Mouse (Mus musculus) lung, embryonic 14.5 days (tissue): ENCODE data around the gene Pisd. TPM values are rescaled to one million over a fixed set of nuclear protein-coding genes. Genes with fewer than 3 reads are reported as not detected.
A peak's percentile ranks its signal among the peaks of the same experiment; 100 is the strongest.

Source experiments
- ATAC-seq: fragments of 200-750 bp; cut with Nextera tagmentation; 2 replicates; pipeline ENCODE4 v1.8.0; 2017; ENCODE audit warnings: mild to moderate bottlenecking, moderate TSS enrichment, moderate library complexity; ENCODE audit not compliant: insufficient read depth
- DNase-seq: peaks from one replicate; pipeline ENCODE4 v3.0.0-alpha.2; 2015
- H3K27ac ChIP-seq: fragments of 300-500 bp; sonication (generic); 2 replicates; pipeline ENCODE4 v1.5.1; 2014; ENCODE audit warnings: low read depth, mild to moderate bottlenecking, moderate library complexity
- H3K27me3 ChIP-seq: fragments of 300-500 bp; sonication (generic); 2 replicates; pipeline ENCODE4 v1.6.1; 2014; ENCODE audit warnings: low read length, control low read depth; ENCODE audit not compliant: insufficient read depth
- H3K36me3 ChIP-seq: fragments of 300-500 bp; sonication (generic); 2 replicates; pipeline ENCODE4 v1.6.1; 2014; ENCODE audit warnings: control low read depth; ENCODE audit not compliant: insufficient read depth
- H3K4me1 ChIP-seq: fragments of 300-500 bp; sonication (generic); 2 replicates; pipeline ENCODE4 v1.6.1; 2014; ENCODE audit warnings: antibody characterized with exemption, control low read depth; ENCODE audit not compliant: insufficient read depth
- H3K4me2 ChIP-seq: fragments of 300-500 bp; sonication (generic); 2 replicates; pipeline ENCODE4 v1.6.1; 2014; ENCODE audit warnings: mild to moderate bottlenecking
- H3K4me3 ChIP-seq: fragments of 300-500 bp; sonication (generic); 2 replicates; pipeline ENCODE4 v1.5.1; 2014; ENCODE audit warnings: low read depth, low read length
- H3K9ac ChIP-seq: fragments of 300-500 bp; sonication (generic); 2 replicates; pipeline ENCODE4 v1.6.1; 2014
- H3K9me3 ChIP-seq: fragments of 300-500 bp; sonication (generic); 2 replicates; pipeline ENCODE4 v1.6.1; 2016; ENCODE audit warnings: low read depth, low read length, control low read depth
- CTCF ChIP-seq: IDR thresholded peaks from 2 replicates; pipeline ENCODE4 v1.5.1; 2016; ENCODE audit warnings: antibody characterized with exemption, low read depth
- WGBS: fragments of 180-500 bp; shearing (Covaris S2); extraction: QIAGEN DNeasy Blood & Tissue Kit; methylation state at CpG from one replicate; pipeline ENCODE4 v1.1.7; 2014; 5-methylcytosine and 5-hydroxymethylcytosine counted together
- polyA plus RNA-seq: library from polyadenylated mRNA; unstranded; fragments of >200 nt; fragmentation: Nextera tagmentation; extraction: Ambion mirVana; gene quantifications from 2 replicates; pipeline ENCODE4 v1.2.1, GENCODE M21; 2014

The Pisd gene
- polyA plus RNA-seq, 1 experiment from 2014 or later = 68.5 TPM

DNA sequence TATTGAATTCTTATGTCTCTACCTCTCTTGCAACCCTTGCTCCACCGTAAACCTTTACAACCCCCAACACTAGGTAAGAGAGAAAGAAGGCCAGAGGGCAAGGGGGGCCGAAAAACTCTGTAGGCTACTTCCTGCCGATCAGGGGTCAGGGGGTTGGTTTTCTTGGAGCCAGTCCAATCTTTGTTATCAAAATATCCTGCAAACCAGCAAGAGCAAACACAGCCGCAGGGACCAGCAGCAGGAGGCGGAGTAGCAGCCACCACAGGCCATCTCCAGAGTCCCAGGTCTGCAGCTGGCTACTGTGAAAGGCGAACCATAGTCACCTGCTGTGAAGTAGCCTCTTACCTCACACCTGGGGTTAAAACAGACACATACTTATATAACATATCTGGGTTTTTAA, 66.5 kb downstream of the Pisd start:
- H3K4me3 ChIP-seq = no peak overlapping the region
- H3K4me2 ChIP-seq = no peak overlapping the region
- H3K9me3 ChIP-seq = no peaks in the 10 kb centered on the region
- TF ChIP-seq CTCF = no peak
- no peak overlapping the region for H3K9ac ChIP-seq
- ATAC-seq (no peak), DNase-seq (peak; percentile 16)
- H3K36me3 ChIP-seq = no peaks in the 10 kb centered on the region
- no peak overlapping the region for H3K27ac ChIP-seq
- WGBS = 25% methylated on average over 6 of the region's 6 CpGs
- no peaks in the 10 kb centered on the region for H3K4me1 ChIP-seq
- H3K27me3 ChIP-seq = no peaks in the 10 kb centered on the region

- no peak overlapping the region for H3K4me3 ChIP-seq
- DNase-seq = no peak
- no peaks in the 10 kb centered on the region for H3K4me1 ChIP-seq
- H3K27me3 ChIP-seq = no peaks in the 10 kb centered on the region
- no peak overlapping the region for H3K9ac ChIP-seq
- no peak for ATAC-seq
- WGBS = 49% methylated on average over 1 of the region's 1 CpGs
- no peaks in the 10 kb centered on the region for H3K9me3 ChIP-seq
- TF ChIP-seq CTCF = no peak
- H3K36me3 ChIP-seq = no peaks in the 10 kb centered on the region
- H3K4me2 ChIP-seq = no peak overlapping the region
- no peak overlapping the region for H3K27ac ChIP-seq
Observed at GRCm38 (mm10) chr5:32717726-32718125, 67.7 kb downstream of the Pisd start.

- DNase-seq (peak; percentile 98), ATAC-seq (peak; percentile 96)
- under 1% methylated on average over 55 of the region's 55 CpGs for WGBS
- peak; percentile 79 for TF ChIP-seq CTCF
- peak overlapping the region; percentile 73 for H3K4me2 ChIP-seq
- H3K9me3 ChIP-seq = no peaks in the 10 kb centered on the region
- H3K36me3 ChIP-seq = no peaks in the 10 kb centered on the region
- peak overlapping the region; percentile 65 for H3K9ac ChIP-seq
- peak overlapping the region; percentile 64 for H3K4me3 ChIP-seq
- H3K4me1 ChIP-seq = no peaks in the 10 kb centered on the region
- peak overlapping the region; percentile 95 for H3K27ac ChIP-seq
- no peaks in the 10 kb centered on the region for H3K27me3 ChIP-seq
Observed at GRCm38 (mm10) chr5:32713703-32714467, 71.6 kb downstream of the Pisd start.

GRCm38 (mm10) chr5:32713042-32713702, 72.3 kb downstream of the Pisd start:
- H3K27ac ChIP-seq = peak overlapping the region; percentile 95
- peak overlapping the region; percentile 64 for H3K4me3 ChIP-seq
- ATAC-seq = peak; percentile 48
- no peaks in the 10 kb centered on the region for H3K36me3 ChIP-seq
- H3K9me3 ChIP-seq = no peaks in the 10 kb centered on the region
- H3K4me2 ChIP-seq = peak overlapping the region; percentile 73
- no peaks in the 10 kb centered on the region for H3K4me1 ChIP-seq
- DNase-seq = no peak
- peak overlapping the region; percentile 65 for H3K9ac ChIP-seq
- 25% methylated on average over 2 of the region's 2 CpGs for WGBS
- no peak for TF ChIP-seq CTCF
- H3K27me3 ChIP-seq = no peaks in the 10 kb centered on the region

DNA sequence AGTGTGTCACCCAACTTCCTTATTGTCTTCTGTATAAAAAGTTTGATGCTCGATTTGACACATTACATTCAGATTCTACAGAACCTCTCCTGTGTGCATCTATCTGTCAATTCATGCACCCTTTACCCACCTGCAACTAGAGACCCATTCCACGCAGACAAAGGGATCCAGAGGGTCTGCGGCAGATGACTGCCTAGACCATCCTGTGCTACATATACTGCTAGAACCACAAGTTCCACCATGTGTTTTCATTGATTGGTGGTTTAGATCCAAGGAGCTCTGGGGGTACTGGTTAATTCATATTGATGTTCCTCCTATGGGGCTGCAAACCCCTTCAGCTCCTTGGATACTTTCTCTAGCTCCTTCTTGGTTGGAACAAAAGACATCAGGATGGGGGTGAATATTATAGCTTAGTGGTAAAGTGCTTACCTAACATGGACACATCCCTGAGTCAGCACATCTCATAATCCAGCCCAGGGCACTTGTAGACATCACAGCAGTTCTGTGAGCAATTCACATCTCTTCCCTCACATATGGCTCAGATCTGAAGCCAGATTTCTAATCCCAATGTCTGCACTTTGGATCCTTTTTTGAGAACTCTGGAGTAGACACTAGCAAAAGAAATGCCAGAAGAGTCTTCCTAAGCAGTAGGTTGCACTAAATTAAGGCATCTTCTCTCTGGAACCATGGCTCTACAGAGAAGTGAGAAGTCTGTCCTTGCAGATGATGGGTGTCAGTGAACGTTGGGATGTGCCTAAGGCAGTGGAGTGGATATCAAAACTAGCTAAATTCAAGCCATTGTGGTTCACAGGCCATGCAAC, 73.0 kb downstream of the Pisd start:
- Histone ChIP-seq H3K27ac (peak overlapping the region; percentile 95; the same call in 1 of the 2 replicates), H3K9ac (no peak overlapping the region), H3K4me1 (no peaks in the 10 kb centered on the region), H3K27me3 (no peaks in the 10 kb centered on the region), H3K4me2 (peak overlapping the region; percentile 73), H3K4me3 (peak overlapping the region; percentile 64; the same call in 1 of the 2 replicates), H3K9me3 (no peaks in the 10 kb centered on the region), H3K36me3 (no peaks in the 10 kb centered on the region)
- DNase-seq = peak; percentile 7
- no peak for TF ChIP-seq CTCF
- ATAC-seq = no peak
- WGBS = 67% methylated on average over 4 of the region's 4 CpGs

DNA sequence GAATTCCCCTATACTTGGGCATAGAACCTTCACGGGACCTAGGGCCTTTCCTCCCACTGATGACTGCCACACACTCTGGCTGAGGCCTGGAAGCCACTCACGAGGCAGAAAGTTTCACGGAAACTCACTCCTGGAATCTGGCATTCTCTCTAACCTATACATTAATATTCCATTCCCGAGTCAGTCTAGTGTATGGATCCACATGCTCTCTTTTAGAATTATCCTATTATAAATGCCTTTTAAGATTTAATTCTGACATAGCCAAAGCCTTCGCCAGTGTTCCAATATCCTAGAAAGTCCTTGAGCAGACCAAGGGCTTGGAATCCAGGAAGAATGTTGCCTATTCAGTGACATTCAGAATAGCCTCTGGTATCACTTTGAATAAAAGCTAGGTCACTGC, 74.0 kb downstream of the Pisd start:
- Histone ChIP-seq H3K9me3 (no peaks in the 10 kb centered on the region), H3K27me3 (no peaks in the 10 kb centered on the region), H3K27ac (no peak overlapping the region), H3K4me1 (no peaks in the 10 kb centered on the region), H3K9ac (no peak overlapping the region), H3K4me3 (no peak overlapping the region), H3K36me3 (no peaks in the 10 kb centered on the region), H3K4me2 (no peak overlapping the region)
- WGBS = 72% methylated on average over 5 of the region's 5 CpGs
- DNase-seq (no peak), ATAC-seq (no peak)
- no peak for TF ChIP-seq CTCF
